Mouse (Mus musculus) thymus, postnatal 10 days (tissue): ENCODE data around the gene Acvr1b.
A peak's percentile ranks its signal among the peaks of the same experiment; 100 is the strongest.

ENCODE experiments used
- DNase-seq, 2 experiments: peaks; one replicate each; pipeline ENCODE4 v3.0.0; 2021; ENCODE audit warnings: low spot score in 2 of 2

The Acvr1b gene

DNA sequence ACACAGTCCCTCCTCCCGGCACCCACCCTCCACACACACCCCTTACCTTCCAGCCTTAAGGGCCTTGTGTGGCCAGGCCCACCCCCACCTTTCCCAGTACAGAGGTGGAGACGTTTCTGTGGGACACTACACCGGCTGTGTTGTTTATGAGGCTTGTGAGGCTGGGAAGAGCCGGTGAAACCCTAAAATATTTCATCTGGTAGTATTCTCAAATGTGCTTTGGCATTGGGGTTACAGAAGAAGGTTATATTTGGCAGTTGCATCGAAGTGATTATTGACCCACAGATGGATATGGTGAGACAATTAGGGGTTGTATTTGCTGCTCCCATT is 1.2 kb downstream of the Acvr1b start:
- no peak for DNase-seq

DNA sequence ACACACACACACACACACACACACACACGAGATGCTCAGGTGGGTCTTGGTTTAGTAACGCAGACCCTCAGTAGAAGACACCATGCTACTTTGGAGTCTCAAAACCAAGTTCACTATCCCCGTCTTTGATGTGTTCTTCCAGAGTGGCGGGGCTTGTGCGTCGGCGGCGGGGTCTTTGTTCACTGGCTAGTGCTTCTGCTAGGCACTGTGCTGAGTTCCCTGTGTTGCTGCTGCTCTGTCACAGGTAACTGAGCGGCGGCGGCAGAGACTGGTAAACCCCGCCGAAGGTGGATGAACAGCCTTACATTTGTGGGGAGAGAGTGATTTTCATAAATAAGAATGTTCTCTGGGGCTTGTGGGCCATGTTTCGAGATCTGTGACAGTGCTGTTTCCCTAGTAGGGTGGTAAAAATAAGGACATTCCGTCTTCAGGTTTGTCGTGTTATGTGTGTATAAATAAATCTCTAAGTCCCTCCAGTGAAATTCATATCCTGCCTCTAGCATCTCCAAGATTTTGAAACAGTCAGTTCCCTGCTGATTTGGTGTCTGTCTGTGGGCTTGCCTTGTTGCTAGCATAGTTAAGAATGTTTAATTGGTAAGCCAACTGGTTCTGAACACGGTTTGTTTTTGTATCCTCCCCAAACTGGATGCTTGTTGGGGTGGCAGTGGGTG is 1.9 kb downstream of the Acvr1b start:
- DNase-seq: peak in 1 of 2 experiments; percentile 23

DNA sequence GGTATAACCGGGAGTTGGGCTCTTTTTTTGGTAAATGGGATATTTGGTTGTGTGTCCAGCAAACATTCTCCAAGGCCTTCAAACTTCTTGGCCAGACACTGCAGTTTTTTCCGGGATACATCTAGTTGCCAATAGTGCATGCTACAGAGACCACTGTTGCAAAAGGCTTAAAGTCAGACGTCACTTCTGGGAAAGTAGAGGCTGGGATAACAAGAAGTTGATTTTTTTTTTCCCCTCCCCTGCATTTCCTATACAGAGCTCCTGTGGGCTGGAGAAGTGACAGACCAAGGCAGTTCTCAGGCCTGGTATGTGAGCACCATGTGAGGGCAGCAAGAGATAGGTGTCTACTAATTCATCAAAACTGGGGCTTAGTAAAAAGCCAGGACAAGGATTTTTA is 2.4 kb downstream of the Acvr1b start:
- no peak for DNase-seq

DNA sequence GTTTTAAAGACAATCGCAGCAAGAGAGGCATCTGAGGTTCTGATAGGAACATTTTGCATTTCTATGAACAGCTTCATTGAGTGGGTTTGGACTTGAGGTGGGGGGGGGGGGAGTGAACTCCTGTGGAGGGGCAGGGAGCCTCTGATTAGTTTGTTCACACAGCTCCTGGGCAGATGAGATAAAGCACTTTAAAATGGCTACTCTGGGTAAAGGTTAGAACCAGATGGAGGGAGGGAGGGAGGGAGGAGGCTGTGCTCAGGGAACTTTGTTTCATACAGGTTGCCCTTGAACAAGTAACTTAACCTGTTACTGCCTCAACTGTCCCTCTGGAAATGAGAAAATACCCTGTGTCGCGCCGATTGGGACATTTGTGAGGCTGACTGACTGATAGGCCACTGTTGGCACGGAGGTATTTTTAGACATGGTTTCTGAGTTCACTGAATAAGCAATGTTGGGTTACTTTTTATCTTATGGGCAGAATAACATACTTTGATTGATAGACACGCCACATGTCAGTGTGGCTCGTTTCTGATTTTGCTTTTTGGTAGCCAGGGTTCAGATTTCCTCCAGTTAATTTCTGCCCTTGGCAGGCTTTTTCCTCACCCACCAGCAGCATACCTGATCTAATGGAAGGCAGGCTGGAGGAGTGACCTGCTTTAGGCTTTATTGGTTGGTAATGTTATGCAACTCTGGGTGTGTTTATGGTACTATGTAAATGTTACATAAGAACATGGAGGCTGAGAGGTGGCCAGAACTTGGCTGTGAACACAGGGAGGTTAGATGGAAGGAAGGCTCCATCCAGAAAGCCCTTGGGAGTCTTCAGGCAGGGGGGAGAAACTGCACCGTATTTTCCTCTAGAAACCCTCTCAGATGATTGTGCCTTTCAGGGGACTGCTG is 3.2 kb downstream of the Acvr1b start:
- no peak for DNase-seq

DNA sequence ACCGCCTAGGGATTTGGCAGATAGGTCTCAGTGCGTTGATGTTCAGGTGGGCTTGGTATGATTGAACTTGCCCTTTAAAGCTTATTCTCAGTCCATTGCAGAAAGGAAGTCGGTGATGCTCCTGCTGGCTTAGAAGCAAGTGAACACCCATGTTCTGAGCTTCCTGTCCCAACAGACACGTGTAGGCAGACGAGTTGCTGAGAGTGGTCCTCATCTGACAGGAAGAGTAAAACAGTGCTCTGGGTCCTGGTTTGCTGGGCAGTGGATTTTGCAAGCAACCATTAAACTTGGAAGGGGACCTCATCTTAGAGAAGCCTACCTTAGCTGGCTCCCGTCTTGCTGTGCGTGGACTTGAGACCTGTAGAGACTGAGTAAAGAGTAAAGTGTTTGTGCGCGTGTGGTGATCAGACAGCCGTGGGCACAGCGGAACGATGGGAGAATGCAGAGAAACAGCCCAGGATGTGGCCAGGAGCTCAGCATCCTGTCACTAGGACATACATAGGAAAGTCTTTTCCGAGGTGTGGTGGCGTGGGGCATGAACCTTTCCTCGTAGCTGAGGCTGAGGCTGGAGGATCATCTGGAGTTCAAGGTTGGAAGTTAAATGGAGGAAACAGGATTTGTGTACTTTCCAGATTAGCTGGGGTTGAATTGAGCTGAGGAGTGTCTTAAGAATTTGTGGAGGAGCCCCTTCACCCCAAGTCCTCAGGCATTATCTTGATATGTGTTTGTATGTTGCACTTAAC is 6.7 kb downstream of the Acvr1b start:
- DNase-seq: peak; percentile 16 to 40

DNA sequence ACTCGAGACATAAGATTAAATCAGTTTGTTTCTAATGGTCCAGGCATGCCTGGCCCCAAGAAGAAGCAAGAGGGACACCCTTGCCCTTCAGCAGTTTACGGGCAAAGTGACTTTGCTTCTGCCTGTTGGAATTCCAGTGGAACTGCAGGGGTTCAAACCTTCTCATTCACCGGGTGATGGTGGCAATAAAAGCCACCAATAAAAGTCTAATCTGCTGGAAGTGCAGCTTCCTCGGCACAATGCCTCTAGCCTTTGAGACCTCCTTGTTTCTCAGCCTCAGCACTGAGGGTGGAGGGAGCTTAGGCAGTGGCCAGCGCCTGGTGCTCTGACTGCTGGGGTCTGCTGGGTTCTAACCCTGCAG is 7.2 kb downstream of the Acvr1b start:
- DNase-seq: no peak

DNA sequence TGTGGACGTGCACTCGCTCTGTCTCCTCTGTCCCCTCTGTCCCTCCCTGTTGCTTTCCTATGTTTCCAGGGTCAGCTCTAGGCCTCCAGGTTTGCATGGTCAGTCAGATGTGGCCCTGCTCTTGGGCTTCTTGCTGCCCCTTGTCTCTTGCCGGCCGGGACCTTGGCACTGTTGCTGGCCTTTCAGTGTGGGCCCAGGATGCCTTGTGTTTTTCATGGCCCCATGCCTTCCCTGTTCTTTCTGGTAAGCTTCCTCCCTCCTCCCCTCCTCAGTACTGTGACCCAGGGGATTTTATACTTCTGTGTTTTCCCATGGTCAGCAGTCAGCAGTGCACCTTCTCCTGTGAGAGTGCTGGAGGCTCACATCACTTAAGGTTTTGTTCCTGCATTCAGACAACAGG is 7.6 kb downstream of the Acvr1b start:
- DNase-seq: no peak

DNA sequence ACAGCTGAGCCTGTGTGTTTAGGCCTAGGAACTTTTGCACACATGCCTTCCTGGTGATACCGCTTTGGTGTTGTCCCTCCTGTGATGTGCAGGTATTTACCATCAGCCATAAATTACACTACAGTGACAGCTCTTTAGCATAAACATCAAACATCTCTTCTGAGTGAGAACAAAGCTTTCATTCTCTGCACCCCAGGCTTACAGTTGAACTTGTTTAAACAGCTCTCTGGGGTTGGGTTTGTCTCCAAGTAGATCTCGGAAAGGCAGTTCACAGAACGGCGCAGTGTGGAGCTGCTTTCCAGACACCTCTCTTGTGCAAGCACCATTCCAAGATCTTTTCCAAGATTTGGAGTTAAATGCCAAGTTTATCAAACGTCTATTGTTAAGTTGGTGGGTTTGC is 8.8 kb downstream of the Acvr1b start:
- no peak for DNase-seq

DNA sequence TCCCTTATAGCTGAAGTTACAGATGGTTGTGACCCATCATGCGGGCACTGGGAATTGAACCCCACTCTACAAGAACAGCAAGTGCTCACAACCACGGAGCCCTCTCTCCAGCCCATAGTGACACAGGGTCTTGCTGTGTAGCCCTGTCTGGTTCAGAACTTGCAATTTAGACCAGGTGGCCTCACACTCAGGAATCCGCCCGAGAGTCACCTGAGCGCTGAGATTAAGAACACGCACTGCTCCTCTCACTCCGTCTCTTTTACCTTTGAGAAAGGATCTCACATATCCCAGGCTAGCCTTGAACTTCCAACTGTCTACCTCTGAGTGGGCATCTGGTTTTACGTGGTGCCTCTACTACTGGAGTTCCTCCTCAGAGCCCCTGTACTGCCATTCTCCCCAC is 10.4 kb downstream of the Acvr1b start:
- no peak for DNase-seq

DNA sequence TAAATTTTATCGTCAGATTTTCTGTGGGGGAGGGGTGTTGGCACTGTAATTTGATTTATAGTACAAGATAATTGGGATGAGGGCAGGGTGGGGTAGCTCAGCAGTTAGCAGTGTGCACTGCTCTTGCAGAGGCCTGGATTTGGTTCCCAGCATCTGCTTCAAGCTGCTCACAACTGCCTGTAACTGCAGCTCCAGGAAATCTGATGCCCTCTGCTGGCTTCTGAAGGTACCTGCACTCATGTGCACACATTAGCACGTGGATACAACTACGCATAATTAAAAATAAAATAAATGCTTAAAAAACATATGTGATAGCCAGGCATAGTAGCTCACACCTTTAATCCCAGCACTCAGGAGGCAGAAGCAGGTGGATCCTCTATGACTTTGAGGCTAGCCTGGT is 11.7 kb downstream of the Acvr1b start:
- DNase-seq: no peak

DNA sequence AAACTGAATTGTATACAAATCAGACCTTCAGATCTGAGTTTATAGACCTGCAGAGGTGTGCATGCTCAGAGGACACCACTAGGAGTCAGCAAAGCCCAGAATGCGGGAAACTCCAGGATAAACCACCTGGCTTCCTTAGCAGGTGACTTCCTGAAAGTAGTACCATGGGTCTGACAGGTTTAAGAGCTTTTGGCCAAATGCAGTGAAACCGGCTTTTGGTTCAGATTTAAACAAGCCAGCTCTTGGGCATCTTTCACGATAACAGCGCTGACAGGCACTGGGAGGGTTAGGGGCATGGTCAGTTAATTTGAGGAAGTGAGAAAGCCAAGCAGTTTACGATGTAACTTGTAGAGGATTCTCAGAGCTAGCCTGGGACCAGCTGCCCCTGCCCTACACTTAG is 14.0 kb downstream of the Acvr1b start:
- no peak for DNase-seq

DNA sequence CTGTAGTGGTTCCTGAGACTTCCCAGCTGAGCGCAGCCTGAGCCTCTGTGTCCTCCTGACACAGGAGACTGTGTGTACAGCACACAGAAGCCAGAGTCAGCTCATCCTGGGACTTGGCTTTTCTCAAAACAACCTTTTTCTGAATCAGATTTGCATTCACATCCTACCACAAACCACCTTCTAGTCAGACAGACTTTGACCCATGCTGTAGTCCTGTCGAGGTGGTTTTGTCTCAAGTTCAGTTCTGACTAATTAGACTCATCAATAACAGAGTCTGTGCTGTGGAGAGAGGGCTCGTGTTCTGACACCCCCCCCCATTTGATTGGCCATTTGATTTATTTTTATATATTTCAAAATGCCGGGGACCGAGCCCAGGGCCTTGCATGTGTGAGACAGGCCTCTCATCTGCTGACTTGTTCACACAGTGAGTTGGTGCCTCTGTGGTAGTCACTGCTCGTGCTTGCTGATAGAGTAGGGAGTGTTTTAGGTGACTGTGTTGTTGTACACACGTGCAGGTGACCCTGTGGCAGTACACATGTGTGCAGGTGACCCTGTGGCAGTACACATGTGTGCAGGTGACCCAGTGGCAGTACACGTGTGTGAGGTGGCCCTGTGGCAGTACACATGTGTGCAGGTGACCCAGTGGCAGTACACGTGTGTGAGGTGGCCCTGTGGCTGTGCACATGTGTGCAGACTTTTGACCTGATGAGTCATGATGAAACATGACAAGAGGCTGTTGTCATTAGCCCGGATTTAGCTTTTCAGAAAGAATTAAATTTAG is 16.3 kb downstream of the Acvr1b start:
- no peak for DNase-seq

DNA sequence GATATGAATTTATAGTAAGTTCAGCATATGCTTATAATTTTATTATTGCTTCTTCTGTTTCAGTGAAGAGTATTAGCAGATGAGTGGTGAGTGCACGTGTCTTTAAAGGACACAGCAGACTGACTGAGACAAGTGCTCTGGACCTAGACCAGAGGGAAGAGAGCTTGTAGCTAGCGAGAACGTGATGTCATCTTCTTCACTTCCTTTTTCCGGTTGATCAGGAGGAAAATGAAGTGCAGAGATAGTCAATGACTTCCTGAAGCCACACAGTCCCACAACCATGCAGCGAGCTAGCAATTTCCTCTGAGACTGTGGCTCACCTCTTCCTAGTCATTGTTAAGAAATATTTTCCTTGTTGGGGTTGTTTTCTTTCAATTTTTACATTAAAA is 16.9 kb downstream of the Acvr1b start:
- DNase-seq: no peak

DNA sequence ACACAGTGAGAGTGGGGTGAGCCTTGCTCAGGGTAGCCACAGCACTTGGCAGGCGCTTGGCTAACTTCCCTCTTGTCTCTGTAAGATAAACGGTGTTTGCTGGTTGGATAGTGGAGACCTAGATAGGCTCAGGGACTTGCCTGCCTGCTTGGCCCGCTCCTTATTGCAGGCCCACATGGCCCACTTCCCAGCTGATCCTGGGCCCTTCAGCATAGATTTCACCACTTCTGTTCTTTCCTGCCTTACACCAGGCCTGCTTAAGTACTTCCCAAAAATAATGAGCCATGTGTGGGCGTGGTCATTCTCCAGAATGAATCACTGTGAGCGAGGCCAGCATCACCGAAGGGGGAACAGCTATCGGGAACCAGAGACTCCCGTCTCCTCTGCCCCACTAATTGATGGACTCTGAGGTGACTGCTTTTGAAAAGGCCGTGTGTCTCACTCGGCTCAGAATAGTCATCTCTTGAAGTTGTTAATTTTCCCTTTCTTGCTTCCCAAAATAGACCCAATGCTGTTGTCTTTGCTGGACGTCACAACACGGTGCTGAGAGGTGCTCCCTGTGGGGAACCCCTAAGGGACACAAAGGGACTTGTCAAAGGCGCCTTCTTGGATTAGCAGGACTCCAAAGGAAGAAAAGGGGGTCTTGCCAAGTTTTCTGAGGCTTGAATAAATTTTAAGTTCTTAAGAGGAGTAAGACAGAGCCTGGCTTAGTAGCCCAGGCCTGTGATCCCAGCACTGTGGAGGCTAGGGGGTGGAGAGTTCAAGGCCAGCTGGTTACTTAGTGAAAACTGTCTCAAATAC is 17.8 kb downstream of the Acvr1b start:
- no peak for DNase-seq

DNA sequence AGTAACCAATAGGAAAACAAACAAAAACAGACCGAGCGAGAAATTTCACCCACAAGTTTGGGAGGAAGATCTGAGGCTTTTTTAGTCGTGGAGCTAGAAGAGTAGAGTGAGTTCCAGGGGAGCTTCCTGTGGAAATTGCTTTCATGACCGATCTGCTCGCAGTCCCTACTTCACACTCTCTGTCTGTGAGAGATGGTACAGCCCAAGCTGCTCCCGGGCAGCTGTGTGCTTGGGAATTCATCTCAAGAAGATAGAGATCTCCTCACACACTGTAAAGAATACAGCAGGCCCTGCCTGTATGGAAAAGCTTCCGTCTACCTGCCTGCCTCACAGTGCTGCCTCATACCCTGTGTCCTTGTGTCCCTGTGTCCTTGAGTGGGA is 18.4 kb downstream of the Acvr1b start:
- no peak for DNase-seq

DNA sequence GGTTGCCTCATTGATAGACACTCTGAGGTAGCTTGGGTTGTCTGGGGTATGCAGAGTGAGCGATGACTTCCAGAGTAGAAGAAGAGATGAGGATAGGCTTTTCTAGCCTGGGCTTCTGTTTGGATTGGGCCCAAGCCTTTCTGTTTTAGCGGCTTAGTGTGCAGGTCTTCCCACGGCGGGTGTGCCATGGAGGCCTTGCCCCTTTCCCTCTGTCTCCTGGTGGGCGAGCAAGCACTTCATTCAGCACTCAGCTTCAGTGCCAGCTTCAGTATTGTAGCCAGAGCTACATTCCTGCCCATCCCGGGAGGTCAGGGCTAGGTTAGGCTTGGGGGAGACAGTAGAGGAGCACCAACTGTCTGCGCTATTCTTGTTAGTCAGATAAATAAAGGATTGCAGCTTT is 18.8 kb downstream of the Acvr1b start:
- DNase-seq: no peak

DNA sequence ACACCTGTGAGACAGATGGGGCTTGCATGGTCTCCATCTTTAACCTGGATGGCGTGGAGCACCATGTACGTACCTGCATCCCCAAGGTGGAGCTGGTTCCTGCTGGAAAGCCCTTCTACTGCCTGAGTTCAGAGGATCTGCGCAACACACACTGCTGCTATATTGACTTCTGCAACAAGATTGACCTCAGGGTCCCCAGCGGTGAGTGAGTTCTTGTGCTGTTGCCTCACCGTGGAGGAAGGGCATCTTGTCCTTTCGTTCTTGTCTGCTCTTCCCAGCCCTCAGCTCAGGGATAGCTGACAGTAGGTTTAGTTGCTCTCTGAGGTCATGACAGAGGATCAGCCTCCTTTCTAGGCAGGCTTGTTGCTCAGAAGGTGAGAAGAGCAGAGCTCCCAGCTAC is 20.1 kb downstream of the Acvr1b start:
- DNase-seq: no peak

DNA sequence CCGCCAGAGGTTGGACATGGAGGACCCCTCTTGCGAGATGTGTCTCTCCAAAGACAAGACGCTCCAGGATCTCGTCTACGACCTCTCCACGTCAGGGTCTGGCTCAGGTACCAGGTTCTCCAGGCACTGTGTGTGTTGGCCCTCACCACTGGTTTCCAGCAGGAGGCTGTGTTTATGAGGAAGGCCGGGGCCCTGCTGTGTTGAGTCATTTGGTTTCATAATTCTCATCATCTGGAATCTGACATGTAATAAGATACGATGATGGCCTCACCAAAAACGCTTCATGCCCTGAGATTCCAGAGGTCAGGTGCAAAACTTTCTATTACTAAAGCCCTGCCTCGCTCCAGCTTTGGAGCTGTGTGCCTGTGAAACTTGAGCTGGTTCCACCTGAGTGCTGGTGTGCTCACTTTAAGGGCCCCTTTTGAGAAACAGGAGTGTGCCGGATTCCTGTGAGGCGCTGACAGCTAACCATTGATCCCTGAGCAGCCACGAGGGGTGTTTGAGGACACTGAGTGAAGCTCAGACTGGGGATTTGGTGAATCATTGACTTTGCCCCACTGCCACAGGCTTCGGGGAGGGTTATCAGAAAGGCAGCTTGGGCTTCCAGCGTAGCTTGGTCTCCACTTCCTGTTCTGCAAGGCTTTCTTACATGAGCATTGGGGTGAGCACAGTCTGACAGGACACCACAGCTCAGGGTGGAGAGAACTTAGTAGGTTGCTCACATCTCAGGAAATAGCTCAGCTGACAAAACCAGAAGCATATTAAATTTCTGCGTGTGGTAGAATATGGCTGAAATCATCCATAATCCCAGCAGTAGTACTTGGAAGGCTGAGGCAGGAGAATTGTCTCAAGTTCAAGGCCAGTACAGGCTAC is 21.3 kb downstream of the Acvr1b start:
- DNase-seq: no peak

DNA sequence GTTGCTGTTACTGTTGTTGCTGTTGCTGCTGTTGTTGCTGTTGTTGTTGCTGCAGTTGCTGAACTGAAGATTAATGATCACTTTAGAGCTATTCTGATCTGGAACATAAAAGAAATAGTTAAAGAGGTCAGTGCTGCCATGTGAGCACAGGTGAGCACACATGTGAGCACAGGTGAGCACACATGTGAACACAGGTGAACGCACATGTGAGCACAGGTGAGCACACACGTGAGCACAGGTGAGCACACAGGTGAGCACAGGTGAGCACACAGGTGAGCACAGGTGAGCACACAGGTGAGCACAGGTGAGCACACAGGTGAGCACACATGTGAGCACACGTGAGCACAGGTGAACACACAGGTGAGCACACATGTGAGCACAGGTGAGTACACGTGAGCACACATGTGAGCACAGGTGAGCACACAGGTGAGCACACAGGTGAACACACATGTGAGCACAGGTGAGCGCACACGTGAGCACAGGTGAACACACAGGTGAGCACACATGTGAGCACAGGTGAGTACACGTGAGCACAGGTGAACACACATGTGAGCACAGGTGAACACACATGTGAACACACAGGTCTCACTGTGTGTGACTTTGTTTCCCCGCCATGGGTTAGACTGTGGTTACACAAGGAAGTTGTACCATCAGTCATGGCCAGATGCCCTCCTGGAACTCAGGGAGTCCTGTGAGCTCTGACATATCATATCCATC is 22.4 kb downstream of the Acvr1b start:
- DNase-seq: no peak

DNA sequence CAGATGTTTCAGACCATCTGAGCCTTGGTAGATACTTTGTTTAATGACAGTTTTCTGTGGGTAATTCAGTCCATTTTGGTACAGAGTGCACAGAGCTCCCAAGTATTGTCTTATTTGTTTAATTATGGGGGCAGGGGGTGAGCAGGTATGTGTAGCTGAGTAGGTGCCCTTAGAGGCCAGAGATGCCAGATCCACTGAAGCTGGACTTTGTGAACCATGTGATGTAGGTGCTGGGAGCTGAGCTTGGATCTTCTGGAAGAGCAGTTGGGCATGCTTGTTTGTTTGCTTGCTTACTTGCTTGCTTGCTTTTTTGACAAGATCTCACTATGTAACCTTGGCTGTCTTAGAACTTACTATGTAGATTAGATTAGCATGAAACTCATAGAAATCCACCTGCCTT is 23.1 kb downstream of the Acvr1b start:
- no peak for DNase-seq
